Mouse (Mus musculus): Measurements from ENCODE around the gene Hps4.
"Not testable (repeated sequence)": the region's sequence is repeated elsewhere in the genome, so short reads cannot be mapped to it uniquely, and the experiment has no call there.

Gene Hps4

DNA sequence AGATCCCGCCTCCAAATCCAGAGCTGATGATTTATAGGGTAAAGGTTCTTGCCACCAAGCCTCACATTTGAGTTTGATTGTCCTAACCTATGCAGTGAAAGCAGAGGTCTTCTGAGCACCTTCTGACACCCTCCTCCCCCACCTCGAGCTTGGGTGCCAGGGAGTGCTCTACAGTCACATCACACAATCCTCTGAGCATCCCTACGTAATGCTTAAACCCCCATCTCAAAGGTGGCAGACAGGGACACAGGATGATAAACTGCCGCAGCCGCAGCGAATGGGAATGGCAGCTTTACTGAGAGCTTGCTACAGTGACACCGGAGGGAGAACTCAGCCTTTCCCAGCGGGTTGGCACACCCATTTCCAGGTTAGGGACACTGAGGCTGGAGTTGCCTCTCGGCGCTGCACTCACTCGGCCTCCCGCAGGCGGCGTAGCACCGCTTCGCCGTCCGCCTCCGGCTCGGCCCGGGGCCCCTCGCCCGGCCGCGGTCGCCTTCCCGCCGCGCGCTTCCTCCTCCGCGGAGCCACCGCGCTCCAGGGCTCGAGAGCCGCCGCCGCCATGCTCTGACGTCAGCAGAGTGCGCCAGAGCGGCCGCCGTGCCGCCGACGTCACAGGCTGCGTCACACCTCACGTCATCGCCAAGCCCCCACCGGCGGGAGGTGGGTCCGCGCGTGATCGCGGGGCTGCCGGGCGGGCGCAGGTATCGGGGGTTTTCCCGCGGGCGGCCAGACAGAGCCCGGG is at the start of gene Hps4, which contains the start of gene Srrd:
Gene Hps4, plus strand, starts transcription at position 621 of the 742 bp plus-strand sequence.
Gene Srrd, minus strand, starts transcription at position 578 of the 742 bp plus-strand sequence.
- peak; percentile 76 for DNase-seq

DNA sequence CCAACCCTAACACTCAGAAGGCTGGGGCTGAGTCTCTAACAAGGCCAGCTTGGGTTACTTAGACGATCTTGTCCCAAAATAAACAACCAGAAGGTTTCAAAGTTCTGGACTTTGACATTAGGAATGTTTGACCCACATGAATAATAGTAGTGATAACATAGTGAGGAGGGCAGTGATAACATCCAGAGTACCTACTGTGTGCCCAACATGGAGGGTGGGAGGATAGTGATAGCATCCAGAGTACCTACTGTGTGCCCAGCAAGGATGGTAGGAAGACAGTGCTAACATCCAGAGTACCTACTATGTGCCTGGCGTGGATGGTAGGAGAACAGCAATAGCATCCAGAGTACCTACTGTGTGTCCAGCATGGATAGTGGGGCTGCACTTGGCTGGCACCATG is 49.1 kb upstream of the Hps4 start:
- no peak for DNase-seq

DNA sequence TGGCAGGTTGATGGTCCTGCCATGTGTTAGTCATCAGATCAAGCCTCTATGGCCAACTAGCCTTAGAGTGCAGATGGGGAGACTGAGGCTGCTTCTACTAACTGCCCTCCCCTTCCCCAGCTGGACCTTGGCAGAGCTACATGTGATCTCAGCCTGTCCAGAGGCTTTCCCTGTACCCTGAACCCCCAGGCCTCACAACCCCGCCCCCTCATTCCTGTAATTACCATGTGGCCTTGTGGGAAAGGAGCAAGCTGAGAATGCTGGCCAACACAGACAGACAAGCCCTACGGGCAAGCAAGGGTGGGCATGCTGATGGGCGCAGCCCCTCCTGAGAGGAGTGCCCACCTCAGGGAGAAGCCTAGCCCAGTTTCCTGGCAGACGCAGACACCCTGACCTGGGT is 48.2 kb upstream of the Hps4 start:
- DNase-seq, result no peak

DNA sequence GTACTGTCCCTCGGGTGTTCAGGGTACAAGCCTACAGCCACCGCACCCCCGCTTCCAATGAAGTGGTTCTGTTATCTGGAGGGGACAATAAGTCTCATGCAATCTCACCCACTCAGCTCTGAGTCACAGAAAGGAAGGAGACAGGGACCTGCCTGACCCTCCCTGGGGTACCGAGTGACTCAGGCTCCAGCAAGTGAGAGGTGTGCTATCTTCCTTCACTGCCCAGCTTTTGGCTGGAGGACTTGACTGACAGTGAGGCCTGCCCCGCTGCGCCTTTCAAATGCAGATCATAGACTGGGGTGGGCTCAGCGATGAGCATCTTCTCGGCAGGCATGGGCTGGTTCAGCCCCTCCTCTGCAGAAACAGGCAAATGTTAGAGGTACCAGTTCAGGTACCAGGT is 47.7 kb upstream of the Hps4 start:
- DNase-seq, result no peak

DNA sequence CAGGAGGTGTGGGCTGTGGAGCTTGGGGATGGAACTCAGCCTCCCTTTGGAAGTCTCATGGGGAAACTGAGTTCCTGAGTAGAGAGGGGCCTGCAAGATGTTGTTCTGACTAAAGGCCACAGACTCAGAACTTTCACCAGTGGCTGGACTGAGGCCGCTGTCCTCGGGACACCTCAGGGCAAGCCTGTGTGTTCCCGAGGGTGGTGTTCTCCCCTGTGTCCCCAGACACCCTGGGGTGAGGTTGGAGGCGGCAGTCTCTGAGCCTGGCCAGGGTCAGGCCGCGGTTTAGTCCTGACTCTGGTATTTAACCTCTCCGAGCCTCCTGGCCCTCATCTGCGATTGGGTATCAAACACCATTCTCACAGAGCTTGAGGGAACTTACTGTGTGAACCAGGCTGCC is 47.3 kb upstream of the Hps4 start:
- no peak for DNase-seq

DNA sequence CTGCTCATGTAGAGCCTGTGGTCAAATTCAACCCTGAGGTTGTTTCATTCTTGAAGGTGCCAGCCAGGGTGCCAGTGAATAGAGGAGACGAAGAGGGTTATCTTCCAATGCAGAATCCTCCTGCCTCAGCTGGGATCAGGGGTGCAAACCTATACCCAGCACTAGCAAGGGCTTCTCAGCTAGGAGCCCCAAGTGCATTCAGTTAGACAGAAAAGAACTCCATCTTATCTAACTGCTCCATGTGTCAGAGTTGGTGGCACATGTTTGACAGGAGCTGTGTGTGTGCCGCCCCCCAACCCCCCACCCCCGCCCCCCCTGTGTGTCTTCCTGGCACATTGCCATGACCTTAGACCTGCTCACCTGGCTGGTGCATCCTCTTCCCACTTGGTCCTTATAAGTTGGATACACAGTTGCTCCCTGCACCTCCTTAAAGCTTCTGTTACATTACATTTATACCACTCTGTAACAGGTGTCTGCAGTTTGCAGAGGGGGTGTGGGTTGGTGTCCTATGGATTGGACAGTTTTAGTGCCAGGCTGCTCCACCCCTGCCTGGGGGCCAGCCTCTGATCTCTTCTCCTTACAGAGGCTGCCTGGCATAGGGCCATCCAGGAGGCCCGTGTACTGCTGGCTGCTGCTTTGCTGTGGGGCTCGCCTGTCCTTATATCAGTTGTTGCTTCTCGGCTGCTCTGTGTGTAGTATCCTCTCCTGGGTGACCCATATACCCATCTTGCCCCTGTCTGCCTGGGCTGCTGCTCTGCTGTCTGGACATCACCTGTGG is 46.3 kb upstream of the Hps4 start:
- DNase-seq, result no peak

DNA sequence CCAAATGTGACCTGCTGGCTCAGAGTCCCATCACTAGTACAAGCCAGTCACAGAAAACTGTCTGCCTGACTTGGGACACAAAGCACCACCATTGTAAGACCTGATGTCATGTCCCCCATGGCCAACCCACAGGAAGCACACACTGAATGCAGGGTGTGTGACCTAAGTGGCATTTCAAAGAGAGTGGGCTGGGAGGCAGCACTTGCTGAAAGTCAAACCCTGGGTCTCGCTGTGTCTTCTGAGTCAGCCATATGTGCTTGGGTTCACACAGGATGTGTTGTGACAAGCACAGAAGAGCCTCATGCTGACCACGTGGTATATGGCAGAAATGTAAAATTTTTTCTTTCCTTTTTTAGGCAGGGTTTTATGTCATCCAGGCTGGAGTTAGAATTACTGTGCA is 45.6 kb upstream of the Hps4 start:
- DNase-seq, result no peak

DNA sequence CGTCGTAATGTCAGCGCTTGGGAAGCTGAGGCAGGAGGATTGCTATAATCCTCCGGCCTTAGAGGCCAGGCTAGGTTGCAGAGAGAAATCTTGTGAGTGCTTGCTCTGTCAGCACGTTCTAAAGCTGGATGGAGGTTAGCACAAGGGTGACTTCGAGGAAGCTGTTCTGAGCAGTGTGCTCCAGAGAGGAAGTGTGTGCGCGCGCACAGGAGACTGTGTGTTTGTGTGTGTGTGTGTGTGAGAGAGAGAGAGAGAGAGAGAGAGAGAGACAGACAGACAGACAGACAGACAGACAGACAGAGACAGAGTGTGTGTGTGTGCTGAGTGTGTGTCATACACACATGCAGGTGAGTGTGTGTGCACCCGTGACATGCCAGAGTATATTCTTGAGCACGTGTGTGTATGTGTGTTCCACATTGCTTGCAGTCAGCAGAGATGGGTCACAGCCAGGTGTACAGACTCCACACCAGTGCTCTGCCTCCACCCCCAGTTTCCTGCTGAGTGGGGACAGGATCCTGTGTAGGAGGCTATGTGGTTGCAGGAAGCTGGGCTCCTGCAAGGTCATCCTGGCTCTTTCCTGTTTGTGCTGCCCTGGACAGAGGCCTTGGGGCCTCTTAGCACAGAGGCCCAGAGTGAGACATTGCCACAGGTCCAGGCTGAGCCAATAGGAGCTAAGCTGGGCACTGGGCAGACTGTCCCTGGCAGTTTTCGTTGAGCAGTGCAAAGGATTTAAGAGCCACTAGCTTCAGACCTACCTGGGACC is 44.5 kb upstream of the Hps4 start:
- peak; percentile 65 for DNase-seq

DNA sequence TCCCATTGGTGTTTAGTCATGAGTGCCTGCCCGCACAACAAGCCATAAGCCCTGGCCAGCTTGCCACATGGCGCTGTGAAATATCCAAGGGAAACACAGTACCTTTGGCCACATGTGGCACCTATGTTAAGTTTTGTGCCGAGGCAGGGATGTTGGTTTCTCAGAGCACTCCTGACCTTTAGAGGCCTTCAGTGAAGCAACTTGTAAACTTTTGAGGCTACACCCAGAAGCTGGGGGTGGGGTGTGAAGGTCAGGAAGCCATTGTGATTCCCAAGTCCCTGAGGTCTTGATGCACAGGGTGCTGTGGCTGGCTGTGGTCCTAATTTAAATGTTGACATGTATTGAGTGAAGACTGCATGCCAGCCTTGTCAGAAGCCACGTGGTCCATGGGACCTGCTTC is 43.5 kb upstream of the Hps4 start:
- DNase-seq, result no peak

DNA sequence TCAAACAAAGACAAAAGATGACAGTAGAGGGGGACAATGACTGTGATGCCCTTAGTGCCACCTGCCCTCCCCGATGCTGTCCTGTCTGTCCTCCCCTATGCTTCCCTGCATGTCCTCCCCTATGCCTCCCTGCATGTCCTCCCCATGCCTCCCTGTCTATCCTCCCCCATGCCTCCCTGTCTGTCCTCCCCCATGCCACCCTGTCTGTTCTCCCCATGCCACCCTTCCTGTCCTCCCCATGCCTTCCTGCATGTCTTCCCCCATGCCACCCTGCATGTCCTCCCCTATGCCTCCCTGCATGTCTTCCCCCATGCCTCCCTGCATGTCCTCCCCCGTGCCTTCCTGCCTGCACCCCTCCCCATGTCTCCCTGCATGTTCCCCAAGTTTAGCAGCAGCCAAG is 42.8 kb upstream of the Hps4 start:
- no peak for DNase-seq

DNA sequence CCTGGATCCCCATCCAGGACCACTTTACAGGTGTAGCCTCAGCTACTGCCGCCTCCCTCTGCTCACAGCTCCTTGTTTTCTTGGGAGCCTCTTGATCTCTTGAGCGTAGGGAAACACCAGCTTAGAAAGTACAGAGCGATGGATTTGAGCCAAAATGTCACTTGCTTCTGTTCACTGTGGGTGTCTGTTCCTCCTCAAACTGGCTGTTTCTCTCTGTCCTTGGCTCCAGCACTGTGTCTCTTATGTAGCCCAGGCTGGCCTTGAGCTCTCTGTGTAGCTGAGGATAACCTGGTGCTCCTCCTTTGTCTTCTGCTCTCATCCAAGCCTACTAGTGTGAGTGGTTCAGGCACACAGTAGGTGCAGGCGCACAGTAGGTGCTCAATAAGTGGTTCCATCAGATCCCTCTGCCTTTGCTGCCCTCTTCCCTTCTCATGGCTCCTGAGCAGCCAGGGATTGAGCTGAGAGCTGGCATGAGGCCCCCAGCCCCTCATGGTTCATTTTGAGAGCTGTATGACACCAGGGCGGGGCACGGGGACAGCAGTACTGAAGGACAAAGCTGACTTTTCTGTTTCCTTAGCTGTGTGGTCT is 42.1 kb upstream of the Hps4 start:
- no peak for DNase-seq

DNA sequence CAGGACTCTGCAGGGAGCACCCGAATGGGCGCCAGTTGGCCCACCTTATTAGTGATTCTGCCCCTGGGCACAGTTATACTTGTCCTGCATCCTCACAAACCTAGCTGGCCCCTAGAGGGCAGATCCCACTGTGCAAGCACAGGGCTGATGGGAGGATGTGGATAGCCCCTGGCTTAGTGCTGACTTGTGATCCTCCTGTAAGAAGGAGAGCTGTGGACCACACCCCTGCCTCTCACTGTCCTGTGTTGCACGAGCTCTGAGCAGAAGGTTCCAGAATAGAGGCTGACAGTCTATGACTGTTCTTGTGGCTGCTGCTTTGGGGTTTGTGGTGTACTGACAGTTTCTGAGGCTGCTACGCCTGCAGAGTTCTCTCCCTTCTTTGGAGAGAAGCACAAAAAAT is 41.2 kb upstream of the Hps4 start:
- DNase-seq, result no peak

DNA sequence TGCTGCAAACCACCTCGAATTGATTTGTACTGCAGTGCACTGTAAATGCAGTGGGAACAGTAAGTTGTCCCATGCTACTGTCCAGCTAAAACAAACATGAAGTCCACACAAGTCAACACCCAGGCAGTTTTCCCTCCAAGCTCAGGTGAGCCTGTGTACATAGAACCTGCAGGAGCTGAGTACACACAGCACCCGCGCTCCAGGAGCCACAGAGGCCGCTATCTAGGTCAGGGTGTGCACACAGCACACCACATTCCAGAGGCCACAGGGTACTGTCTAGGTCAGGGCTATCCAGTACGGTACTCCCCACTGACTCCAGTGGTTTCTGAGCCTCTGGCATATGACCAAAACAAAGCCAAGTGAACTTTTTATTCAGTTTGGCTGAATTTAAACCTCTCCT is 40.6 kb upstream of the Hps4 start:
- no peak for DNase-seq

DNA sequence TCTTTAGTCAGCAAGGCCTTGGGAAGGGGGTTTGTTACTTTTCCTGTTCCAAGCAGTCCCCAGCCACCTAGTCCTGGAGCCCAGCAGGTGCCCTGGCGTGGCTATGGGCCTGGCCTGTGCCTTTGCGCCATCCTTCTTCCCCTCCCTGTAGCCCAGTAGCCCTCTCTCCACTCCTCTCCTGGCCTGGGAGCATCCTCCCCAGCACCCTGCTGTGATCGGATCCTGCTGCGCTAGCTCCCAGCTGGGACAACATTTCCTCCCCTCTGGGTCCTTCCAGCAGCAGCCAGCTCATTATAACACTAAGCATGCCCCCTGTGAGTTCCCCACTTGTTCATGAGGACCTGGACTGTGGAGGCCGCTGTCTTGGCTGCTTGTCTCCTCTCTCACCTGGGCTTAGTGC is 37.0 kb upstream of the Hps4 start:
- DNase-seq, result no peak

DNA sequence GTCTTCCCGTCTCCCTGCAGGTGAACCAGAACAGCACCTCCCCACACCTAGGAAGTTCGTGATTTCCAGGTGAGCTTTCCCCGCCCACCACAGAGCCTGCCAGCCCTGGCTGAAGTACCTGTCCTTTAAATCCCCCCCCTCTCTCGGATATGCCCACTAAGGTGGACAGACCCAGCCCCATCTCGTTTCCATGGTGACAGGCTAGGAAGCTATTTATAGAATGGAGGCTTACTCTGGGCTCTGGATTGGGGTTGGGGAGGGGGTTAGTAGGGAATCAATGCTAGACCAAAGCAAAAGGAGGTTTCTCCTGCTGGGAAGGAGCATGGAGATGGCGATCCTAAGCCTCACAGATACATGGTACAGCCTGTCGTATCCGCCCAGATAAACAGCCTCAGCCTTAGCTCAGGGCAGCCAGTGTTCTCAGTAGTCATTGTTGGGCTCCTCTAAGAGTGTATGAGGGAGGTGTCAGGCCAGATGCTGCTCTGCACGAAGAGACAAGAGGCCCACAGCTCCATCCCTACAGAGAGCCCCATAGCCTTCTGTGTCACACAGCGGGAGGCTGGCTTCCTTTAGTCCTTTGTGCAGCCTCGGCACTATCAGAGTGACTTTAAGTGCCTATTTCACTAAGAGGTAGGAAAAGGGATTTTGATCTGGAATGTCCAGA is 29.5 kb upstream of the Hps4 start:
- DNase-seq, result no peak

DNA sequence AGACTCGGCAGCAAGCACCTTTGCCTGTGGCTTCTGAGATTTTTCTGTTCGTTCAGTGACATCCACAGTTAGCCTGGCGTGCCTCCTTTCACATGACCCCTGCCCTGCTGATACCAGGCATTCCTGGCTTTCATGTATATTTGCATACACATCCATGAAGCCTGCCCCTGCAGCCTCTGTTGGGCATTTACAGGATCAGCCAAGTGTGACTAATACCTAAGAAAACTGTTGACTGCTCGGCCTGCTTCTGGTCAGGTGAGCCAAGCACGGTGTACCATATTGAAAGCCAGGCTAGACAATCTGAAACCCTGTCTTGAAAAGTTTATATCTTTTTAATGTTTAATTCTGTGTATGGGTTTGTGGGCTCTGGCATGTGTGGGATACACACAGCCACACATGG is 26.4 kb upstream of the Hps4 start:
- DNase-seq, result no peak

DNA sequence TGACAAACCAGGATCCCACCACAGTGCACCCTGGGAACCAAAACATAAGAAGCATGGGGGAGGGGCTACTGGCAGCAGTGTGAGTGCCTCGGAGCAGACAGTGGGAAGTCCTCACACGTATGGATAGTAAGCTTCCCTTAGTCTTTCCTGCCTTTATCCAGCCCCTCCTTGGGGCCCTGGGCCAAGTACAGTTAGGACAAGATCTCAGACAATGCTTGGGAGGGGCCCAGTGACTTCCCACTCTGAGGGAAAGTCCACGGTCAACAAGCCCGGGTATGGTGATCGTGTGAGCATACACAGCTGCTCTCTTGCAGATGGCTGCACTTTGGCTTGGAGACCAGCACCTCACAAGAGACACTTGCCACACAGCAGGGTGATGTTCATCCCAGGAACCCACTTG is 25.6 kb upstream of the Hps4 start:
- DNase-seq, result peak; percentile 46

DNA sequence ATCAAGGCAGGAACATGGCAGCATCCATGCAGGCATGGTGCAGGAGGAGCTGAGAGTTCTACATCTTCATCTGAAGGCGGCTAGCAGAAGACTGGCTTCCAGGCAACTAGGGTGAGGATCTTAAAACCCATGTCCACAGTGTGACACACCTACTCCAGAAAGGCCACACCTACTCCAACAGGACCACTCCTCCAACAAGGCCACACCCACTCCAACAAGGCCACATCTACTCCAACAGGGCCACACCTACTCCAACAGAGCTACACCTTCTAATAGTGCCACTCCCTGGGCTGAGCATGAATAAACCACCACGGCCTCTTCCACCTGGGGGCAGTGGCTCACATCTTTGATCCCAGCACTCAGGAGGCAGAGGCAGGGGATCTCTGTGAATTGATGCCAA is 23.5 kb upstream of the Hps4 start:
- DNase-seq, result not testable (repeated sequence)

DNA sequence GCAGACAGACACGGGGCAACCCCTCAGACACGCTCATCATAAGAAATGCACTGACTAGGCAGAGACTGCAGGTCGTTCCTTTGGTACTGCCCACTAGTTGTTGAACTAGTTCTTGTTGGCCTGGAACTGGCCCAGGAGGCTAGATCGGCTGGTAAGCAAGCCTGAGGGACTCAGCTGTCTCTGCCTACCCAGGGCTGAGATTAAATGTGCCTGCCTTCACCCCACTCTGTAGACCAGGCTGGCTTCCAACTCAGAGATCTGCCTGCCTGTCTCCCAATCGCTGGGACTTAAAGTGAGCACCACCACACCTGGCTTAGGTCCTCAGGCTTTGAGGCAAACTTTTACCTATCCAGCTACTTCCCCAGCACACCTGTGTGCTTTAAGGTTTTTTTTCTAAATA is 22.5 kb upstream of the Hps4 start:
- DNase-seq, result no peak

DNA sequence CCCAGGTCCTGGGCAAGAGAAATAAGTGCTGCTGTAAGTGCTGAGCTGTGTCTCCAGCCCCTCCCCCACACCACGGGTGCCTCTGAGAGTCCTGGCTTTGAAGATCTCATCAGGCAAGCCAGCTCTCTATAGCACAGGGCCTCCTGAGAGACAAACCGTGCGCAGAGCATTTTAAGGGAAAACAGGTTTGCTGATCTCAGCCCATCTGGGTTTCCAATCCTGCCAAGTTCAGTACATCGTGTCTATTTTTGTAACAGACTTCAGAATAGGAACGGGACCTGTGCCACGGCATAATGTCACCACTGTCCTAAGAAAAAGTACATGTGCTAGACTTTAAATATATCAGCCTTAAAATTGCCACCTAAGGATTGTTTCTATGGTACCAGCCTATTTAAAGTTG is 21.9 kb upstream of the Hps4 start:
- DNase-seq, result no peak

DNA sequence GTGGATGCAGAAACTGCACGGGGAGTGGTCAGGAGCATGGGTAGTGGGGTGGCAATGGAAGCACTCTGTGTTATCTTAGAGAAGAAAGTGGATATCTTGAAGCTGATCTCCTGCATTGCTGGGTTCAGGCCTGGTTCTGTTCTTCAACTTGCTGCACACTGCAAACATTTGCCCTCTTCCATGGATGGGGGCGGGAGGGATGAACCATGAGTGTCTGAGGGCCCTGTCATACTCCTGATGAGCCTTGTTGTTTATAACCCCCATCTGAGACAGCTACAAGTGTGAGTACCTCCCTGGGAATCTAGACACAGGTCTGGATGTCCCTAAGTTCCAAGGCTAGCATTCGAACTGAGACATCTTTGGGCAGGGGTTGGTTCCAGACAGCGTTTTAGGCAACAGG is 21.5 kb upstream of the Hps4 start:
- DNase-seq, result no peak

DNA sequence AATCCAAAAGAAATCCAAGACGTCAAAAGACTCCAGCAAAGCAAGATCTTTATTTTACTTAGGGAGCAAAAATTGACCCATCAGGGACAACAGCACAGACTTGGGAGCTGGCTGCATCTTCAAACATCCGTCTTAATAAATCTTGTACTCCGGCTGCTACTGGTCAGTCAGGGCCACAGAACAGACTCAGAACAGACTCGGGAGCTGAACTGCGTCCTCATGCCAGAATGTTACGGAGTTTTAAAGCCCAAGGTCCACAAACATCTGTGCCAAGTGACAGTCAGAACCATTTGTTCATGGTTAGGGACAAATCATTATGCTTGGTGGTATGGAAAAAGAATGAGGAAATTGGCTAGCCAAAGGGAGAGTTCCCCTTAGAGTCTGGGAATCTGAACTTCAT is 19.6 kb upstream of the Hps4 start:
- no peak for DNase-seq
